Mouse (Mus musculus) large intestine, adult 2 months (tissue): ENCODE measurements around the gene Ppm1g. TPM values are rescaled to one million over a fixed set of nuclear protein-coding genes. Genes with fewer than 3 reads are reported as not detected.

Experiments used
- polyA plus RNA-seq: library from polyadenylated mRNA; depleted of rRNA; stranded (reverse); fragments of >200 nt; gene quantifications from 2 replicates; pipeline ENCODE4 v1.2.3, GENCODE M21; 2012; rRNA removed

The Ppm1g gene
- polyA plus RNA-seq, 1 experiment: 47.4 TPM

Other genes starting within 250 kb of the Ppm1g start
- 92.9 and 98.2 TPM in 2 replicates for gene Atraid, start 172.4 kb downstream of the Ppm1g start, polyA plus RNA-seq
- 73.4 and 107 TPM in 2 replicates for gene Slc5a6, start 171.8 kb downstream of the Ppm1g start, polyA plus RNA-seq
- 15.1 and 21.2 TPM in 2 replicates for gene Cad, start 165.9 kb downstream of the Ppm1g start, polyA plus RNA-seq
- gene Dnajc5g, start 114.4 kb downstream of the Ppm1g start, polyA plus RNA-seq: not detected in 2 replicates
- gene Slc30a3, start 112.5 kb downstream of the Ppm1g start, polyA plus RNA-seq: 0.14 and 0.16 TPM in 2 replicates
- 0.05 TPM in 1 of 2 replicates, not detected in the other for gene Trim54, start 104.0 kb downstream of the Ppm1g start, polyA plus RNA-seq
- not detected in 2 replicates for gene Ucn, start 81.9 kb downstream of the Ppm1g start, polyA plus RNA-seq
- 46.8 and 47.5 TPM in 2 replicates for gene Mpv17, start 66.4 kb downstream of the Ppm1g start, polyA plus RNA-seq
- 0.38 and 0.71 TPM in 2 replicates for gene Gm29609, start 40.8 kb downstream of the Ppm1g start, polyA plus RNA-seq
- 46.9 and 53.6 TPM in 2 replicates for gene Gtf3c2, start 40.5 kb downstream of the Ppm1g start, polyA plus RNA-seq
- gene Snx17, start 27.5 kb downstream of the Ppm1g start, polyA plus RNA-seq: 73.2 and 81.2 TPM in 2 replicates
- 51.0 and 54.4 TPM in 2 replicates for gene Eif2b4, start 27.3 kb downstream of the Ppm1g start, polyA plus RNA-seq
- gene Zfp513, start 18.4 kb downstream of the Ppm1g start, polyA plus RNA-seq: 35.0 and 46.0 TPM in 2 replicates
- gene Nrbp1, start 20.2 kb upstream of the Ppm1g start, polyA plus RNA-seq: 143 and 149 TPM in 2 replicates
- not detected in 2 replicates for gene Gm9970, start 20.5 kb upstream of the Ppm1g start, polyA plus RNA-seq
- 186 and 200 TPM in 2 replicates for gene Krtcap3, start 31.0 kb upstream of the Ppm1g start, polyA plus RNA-seq
- 26.5 and 33.0 TPM in 2 replicates for gene Ift172, start 70.4 kb upstream of the Ppm1g start, polyA plus RNA-seq
- 1.8 and 2.6 TPM in 2 replicates for gene Fndc4, start 75.4 kb upstream of the Ppm1g start, polyA plus RNA-seq
- 0.15 and 0.26 TPM in 2 replicates for gene Gckr, start 76.8 kb upstream of the Ppm1g start, polyA plus RNA-seq
- gene Zfp512, start 231.7 kb upstream of the Ppm1g start, polyA plus RNA-seq: 7.0 and 8.8 TPM in 2 replicates